Mouse (Mus musculus) left cerebral cortex, postnatal 36 days (tissue): ENCODE results near the gene Wdr17. TPM values are rescaled to one million over a fixed set of nuclear protein-coding genes. Genes with fewer than 3 reads are reported as not detected.
"Not testable (repeated sequence)": the region's sequence is repeated elsewhere in the genome, so short reads cannot be mapped to it uniquely, and the experiment has no call there.

Source experiments
- DNase-seq, 2 experiments: peaks; one replicate each; pipeline ENCODE4 v3.0.0; 2021 to 2022; ENCODE audit warnings: low spot score in 2 of 2, mixed read lengths in 1 of 2
- intact Hi-C: fragments of 180-260 bp; cut with DNase I; formaldehyde crosslinking; loops from one replicate; pipeline ENCODE4 v1.15.1; 2025
- total RNA-seq, 2 experiments: library from RNA; stranded (reverse); gene quantifications; 2 replicates each; pipeline ENCODE4 v1.2.3; 2021

Wdr17 gene
- total RNA-seq, 2 experiments from 2014 or later = 39.0 to 45.1 TPM

DNA sequence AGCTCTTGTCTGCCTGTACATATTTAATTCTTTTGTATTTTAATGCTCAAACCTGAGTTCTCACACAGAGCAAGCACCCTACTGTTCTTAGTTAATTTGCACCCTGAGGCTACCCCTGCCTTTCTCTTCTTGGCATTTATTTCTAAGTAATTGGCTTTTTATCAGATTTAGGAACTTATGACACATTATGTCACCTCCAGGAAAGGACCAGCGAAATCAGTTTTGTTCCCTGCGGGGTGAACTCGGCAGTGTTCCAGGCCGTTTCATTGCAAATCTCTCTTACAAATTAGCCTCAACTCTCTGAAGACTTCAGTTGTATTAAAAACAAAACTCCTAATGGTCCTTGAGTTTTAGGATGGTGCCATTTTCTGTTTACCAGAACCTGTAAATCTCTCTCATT, 248.3 kb downstream of the Wdr17 start:
- no peak for DNase-seq
- intact Hi-C loops = no loop called here

DNA sequence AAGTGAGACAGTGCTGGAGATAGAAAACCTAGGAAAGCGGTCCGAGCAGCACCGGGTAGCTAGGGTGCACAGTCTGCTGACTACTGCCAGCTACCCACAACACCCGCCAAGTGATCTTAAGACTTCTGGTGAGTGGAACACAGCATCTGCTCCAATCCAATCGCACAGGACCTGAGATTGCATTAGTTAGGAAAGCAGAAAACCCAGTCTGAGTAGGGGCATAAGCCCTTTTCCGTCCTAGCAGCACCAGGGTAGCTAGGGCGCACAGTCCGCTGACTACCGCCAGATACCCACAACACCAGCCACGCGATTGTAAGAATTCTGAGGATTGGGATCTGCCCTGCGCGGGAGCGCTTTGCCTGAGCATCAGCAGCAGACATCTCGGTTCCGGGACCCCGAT, 270.3 kb downstream of the Wdr17 start:
- DNase-seq, intact Hi-C loops: not testable (repeated sequence)

DNA sequence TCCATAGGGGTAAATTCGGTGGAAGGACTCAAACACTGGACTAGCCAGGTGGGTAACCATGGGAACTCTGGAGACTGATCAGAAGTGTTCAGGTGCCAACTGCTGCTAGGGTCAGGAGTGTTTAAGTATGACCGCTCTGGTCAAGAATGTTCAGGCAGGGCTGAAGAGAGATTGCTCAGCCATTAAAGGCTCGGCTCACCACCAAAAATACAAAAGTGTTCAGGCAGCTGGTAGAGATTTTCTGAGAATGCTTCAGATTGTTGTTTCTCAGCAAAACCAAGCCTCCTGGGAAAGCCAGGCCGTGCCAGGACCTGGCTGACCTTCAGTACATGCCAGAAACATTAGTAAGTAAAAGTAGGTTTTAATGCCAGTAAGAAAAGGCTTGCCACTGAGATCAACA, 276.7 kb downstream of the Wdr17 start:
- no peak for DNase-seq
- intact Hi-C loops = no loop called here

DNA sequence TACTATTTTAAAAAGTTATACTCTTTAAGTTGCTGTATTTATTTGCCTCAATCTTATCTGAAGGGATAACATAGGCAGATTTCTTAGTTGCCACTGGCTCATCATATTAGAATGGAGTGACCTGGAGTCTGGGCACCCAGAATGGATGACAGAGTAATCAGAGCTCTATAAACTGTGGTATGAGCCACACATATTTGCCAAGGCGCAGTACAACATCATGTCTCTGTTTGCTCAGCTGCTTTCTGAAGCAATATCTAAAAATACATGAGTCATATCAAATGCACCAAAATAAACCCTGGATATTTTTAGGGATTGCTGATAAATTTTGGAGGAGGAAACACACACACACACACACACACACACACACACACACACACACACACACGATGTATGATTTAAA, 277.6 kb downstream of the Wdr17 start:
- intact Hi-C loops = no loop called here
- no peak for DNase-seq

DNA sequence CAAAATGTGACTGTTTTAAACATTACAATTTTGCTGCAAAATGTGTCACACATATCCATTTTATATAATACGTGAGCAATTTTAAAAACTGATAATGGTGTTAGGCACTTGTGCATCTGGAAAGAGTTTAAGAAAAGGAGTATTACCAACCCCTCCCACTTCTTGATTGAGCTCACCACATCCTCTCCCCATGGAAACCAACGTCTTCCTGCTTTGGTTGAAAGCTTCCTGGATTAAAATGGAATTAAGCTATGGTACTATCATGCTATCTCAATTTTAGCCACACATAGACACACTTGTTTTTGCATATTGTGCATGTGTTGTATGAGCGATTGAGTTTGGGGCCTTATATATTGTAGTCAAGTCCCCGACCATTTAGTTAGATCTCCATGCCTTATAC, 283.5 kb downstream of the Wdr17 start:
- intact Hi-C loops = loop anchor here (5.0 kb wide), 1 partner anchor 76 kb away; the partner anchor contains the start of genes Asb5 and Spcs3
- no peak for DNase-seq

DNA sequence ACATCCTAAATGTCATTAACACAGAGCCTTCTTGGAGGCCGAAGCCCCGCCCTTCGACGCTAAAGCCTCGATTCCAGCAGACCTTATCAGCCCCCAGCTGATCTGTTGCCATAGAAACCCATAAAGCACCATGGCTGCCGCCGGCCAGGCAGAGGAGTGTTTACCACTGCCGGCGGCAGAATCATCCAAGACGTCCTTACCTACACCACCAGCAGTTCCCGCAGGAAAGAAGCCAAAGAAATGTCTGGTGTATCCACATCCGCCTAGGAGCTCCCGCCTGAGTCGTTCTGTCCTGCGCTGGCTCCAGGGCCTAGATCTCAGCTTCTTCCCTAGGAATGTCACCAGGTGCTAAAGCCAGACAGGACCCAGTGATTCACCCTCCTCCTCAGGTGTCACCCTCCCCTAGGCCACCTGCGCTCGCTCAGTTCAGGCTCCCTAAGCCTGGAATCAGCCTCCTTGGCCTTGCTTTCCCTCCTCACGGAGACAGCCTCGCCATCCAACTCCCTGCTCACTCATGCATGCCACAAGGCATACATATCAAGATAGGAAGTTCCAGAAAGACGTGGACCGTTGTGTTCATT, 286.2 kb downstream of the Wdr17 start, which contains the start of gene Spata4:
TSS of gene Spata4 (plus strand) at position 111 of the 581 bp plus-strand sequence.
- intact Hi-C loops = loop anchor here (5.0 kb wide), 1 partner anchor 73 kb away; the partner anchor contains the start of genes Asb5 and Spcs3
- peak; percentile 49 to 51 for DNase-seq

DNA sequence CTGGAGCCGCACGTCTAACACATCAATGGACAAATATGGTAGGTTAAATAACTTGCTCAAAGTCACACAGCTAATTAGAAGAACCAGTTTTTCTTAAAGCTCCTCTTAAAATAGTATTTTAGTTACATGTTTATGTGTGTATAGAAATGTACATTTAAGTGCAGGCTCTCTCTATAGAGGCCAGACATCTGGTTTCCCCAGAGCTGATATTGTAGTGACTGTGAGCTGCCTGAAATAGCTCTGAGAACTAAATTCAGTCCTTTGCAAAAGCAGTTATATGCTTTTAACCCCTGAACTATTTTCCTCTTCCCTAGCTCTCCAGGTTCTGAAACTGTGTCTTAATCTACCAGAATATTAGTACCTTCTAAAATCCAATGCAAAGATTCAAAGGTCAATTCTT, 289.6 kb downstream of the Wdr17 start:
- DNase-seq = no peak
- intact Hi-C loops = no loop called here

DNA sequence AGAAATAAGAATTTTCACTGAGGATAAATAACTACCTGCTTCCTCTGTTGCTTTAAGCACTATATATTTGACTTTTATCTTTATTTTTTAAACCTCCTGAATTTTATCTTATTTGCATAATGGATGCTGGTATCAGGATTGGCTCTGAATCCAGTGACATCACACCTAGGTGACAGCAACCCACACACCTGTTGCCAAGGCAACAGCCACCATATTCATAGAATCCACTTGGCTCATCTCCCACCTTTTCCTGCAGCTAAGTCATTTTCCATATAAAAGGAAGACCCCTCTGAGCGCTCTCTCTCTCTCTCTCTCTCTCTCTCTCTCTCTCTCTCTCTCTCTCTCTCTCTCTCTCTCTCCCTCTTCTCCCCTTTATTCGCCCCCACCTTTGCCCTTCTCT, 290.0 kb downstream of the Wdr17 start:
- intact Hi-C loops = no loop called here
- peak in 1 of 2 experiments; percentile 30 for DNase-seq

DNA sequence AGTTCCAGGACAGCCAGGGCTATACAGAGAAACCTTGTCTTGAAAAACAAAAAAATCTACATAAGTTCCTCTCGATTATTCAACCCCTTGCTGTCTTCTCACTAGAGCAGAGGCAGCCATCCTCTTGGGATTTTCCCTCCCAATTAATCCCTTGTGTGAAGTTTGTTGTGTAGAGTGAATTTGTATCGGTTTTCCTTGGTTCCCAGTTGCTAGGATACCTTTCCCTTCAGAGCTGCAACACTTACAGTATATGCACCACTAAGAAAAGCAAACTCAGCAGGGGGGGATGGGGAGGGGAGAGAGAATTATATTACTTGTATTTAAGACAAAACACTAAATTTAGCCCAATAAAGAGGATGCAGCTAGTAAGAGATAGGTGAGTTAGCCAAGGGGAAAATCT, 290.9 kb downstream of the Wdr17 start:
- intact Hi-C loops = no loop called here
- no peak for DNase-seq

DNA sequence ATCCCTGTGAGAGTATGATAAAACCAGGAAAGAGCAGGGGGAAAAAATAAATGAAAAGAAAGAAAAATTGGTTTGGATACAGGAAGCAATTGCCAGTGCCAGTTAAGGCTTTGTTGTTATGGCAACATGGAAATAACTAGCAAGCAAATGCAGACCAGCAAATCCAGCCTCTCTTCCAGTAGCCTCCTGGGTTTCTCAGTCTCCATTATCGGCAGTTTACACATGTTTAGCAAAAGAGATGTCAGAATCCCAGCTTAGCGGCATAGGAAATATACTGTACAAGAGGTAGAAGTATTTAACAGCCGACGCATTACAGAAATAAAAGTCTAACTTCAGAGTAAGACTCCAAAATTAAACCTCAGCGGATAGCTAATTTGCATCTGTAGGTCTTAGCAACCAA, 292.4 kb downstream of the Wdr17 start:
- intact Hi-C loops = no loop called here
- DNase-seq = no peak

DNA sequence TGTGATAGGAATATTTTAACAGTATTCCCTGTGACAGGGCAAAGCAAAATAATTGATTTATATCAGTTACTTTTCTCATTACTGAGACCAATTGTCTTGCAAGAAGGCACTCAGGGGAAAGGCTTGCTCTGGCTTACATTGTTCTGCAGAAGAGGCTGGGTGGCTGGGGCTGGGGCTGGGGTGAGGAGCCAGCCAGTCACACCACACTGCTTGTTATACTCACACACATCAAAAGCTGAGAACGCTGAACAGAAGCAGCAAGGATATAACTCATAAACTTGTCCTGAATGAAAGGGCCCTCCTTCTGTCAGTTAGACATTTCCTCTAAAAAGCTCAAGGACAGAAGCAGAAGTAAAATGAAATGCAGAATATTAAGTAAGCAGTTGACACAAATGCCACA, 304.1 kb downstream of the Wdr17 start:
- intact Hi-C loops = no loop called here
- DNase-seq = no peak

DNA sequence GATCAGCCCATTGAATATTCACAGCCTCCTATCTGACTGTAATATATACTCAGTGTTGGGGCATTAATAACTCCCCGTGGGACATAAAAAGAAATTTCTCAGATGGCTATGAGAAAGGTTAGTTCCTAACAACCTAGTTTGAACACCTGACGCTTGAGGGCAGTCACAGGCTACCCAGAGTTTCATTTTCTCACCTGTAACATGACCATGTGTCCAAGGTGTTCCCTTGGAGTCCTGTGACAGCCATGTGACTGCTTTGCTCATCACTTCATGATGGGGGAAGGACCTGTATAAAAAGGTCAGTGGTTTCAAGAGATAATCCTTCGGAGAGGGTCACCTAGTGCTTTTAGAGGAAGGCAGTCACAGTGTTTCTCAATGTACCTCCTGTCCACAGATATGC, 305.5 kb downstream of the Wdr17 start:
- intact Hi-C loops = no loop called here
- no peak for DNase-seq

Other genes starting within 250 kb of the Wdr17 start
- 1,000 to 10,000 TPM; 1,032 to 1,087 TPM for gene Gpm6a, start 67.7 kb upstream of the Wdr17 start, total RNA-seq